Mouse (Mus musculus) 3134 (cell line): ENCODE results near the gene Haus3.
A peak's percentile ranks its signal among the peaks of the same experiment; 100 is the strongest.

Experiments used
- DNase-seq: peaks from one replicate; pipeline ENCODE4 v3.0.0-alpha.2; 2011; ENCODE audit warnings: low spot score; ENCODE audit not compliant: insufficient read length; ENCODE audit errors: extremely low read depth

The Haus3 gene

GRCm38 (mm10) chr5:34187601-34188316, 18.4 kb upstream of the Haus3 start, which contains the start of gene Mxd4:
Gene Mxd4, minus strand, starts transcription at chr5:34187720.
- DNase-seq: peak; percentile 98

DNA sequence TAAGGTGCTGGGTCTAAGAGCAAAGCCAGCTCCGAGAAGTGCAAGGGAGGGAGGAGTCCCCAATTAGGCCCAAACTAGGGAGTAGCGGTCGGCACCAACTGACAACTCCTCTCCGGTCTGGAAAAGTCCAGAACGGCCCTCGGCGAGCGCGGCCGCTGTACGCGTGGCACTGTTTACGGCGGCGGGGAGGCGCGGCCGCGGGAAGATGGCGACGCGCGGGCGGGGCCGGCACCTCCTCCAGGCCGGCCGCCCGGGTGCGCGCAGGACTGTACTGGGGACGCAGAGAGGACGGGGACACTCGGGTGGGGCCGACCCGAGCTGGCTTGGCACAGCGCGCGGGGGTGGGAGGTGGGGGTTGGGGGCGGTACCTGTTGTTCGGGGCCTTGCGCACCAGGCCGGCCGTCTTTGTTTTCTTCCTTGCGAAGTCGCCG, 17.6 kb upstream of the Haus3 start:
- peak; percentile 65 for DNase-seq

DNA sequence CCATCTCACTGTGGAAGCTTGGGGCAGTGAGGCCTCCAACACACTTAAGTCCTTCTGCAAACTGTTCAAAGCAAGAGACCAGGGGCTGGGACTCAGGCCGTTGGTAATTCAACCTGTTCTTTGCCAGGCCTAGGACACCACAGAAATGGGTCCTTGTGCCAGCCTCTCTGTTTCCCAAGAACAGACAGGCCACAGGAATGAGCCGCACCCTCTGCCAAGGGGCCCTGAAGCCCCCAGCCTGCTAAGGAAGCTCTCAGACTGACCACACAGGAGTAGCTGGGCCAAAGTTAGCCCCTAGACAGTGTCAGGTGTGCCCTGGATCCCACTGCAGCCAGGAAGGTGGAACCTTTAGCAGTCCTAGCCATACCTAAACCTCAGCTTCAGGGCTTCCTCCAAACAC, 17.1 kb upstream of the Haus3 start:
- DNase-seq: peak; percentile 40

DNA sequence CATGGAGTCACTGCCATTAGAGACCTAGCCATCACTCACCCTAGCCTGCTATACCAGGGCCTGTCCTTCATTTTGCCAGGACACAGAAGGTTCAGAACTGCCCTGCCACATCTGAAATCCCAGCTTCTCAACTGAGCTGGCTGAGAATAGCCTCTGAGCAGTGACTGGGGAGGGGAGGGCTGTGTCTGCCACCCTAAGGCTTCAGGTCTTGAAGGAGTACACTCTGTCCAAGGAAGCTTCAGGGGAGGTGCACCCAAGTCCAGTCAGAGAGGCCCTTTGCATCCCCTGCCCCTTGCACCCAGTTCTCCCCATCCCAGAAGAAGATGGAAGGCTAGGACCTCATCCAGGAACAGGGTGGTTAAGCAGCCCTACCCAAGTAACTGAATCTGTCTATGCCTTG, 16.5 kb upstream of the Haus3 start:
- no peak for DNase-seq

DNA sequence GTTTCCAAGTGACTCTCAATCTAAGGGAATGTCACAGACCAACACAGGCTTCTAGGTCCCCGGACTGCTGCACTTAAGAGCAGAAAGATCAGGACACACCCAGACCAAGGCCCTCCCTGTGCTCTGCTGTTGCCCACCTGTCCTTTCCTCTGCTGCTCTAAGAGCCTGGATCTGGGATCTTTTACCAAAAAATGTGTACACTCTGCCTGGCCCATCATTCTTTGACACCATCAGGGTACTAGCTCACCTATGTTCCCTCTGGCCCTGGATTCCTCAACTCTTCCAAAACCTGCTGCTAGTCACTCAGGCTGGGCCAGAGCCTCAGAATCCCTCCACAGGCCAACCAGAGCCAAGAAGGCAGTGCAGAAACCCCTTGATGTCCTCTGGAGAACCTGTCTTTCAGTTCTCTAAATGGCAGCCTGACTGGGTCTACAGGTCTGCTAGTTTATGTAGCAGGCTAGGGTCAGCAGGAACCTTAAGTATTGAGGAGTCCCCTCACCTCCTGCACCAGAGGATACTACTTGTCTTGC, 15.8 kb upstream of the Haus3 start:
- no peak for DNase-seq

DNA sequence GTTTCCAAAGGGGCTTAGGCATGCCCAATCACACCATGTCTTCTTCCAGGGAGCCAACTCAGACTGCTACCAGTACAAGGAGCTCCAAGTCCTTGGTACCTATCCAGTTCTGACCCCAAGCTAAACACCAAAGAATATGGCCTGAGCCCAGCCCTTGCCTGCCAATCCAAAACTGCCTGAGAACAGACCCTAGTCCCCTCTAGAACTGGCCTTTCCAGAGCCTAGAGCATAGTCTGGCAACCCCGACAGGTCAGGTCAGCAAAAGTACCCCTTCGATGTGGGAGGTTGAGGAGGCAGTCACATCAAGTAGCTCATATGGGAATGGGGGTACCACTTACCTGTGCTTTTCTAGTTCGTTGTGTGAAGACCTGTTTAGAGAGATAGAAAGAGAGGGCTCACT, 14.6 kb upstream of the Haus3 start:
- DNase-seq: no peak

GRCm38 (mm10) chr5:34183156-34183880, 14.0 kb upstream of the Haus3 start:
- no peak for DNase-seq

- no peak for DNase-seq
These were observed 13.2 kb upstream of the Haus3 start for GRCm38 (mm10) chr5:34182486-34182885.

DNA sequence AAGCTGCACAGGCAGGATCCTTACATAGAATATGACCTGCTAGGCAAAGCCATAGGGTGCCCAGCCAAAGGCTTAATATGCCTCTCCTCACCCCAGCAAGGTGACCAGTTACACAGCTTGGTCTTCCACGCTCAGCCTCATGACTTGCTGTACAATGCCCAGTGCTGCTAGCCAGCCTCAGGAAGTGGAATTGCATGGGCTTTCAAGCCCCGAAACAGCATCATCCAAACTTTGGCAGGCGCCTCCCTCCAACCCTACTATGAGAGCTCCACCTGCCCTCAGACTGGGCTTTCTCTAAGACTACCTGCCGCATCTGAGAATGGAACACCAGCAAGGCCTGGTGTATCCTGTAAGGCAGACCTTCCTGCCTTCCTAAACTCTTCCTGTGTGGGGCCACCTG, 8.5 kb upstream of the Haus3 start:
- no peak for DNase-seq

- DNase-seq: no peak
These were observed 7.8 kb upstream of the Haus3 start for GRCm38 (mm10) chr5:34177091-34177490.

DNA sequence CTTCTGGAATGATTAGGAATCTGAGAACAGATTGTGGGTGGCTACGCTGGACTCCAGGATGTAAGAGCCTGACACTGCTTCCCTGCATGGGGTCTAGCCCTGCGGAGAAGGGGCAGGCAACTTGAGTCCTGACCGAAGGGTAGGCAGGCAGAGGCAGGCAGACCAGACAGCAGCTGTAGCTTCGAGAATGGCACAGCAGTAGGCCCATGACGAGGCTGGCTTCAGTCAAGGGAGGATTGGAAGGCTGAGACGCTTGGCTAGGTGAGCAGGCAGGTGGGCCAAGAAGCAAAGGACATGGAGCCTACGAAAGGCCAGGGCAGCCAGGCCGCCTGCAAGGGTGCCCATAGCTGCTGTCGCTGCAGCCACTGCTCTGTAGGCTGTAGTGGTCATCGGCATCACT, 7.4 kb upstream of the Haus3 start:
- no peak for DNase-seq

GRCm38 (mm10) chr5:34175403-34175694, 6.0 kb upstream of the Haus3 start:
- DNase-seq: no peak

- no peak for DNase-seq
These were observed 5.4 kb upstream of the Haus3 start for GRCm38 (mm10) chr5:34174550-34175402.

DNA sequence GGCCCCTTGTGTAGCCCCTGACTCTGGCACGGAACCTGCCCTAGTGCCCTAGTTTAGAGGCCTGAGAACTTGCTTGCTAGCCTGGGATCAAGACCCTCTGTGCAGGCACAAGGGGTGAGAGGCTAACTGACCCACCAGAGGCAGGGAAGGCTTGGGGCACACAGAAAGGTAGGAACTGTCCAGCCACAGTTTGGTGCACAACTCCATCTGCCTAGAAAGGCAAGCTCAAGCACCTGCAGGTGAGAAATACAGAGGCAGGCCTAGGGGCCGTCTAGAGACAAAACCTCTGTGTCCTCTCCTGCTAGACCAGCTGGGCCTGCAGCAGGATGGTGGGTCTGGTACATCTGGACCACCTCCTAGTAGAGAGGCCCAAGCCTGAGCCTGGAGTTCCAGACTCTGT, 4.7 kb upstream of the Haus3 start:
- DNase-seq: no peak

DNA sequence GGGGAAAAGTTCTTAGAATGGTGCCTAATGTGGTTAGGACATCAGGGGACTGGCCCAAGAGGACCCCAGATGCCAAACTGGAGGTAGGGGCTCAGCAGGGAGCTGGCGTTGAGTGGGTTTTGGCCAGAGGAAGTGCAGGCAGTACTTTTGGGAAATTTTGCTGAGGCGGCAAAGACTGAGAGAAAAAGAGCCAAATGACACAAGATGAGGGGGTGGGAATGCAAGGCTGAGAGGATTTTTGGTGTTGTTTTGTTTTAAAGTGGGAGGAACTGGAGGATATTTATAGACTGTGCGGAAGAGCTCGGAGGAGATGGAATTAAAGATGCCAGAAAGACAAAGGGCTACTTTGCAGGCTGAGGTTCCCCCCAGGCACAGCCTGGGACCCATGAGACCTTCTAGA, 1.4 kb upstream of the Haus3 start:
- DNase-seq: no peak

- no peak for DNase-seq
These were observed 627 bp upstream of the Haus3 start for GRCm38 (mm10) chr5:34169954-34170353.

- DNase-seq: no peak
These were observed 1.5 kb downstream of the Haus3 start for GRCm38 (mm10) chr5:34167857-34168256.

DNA sequence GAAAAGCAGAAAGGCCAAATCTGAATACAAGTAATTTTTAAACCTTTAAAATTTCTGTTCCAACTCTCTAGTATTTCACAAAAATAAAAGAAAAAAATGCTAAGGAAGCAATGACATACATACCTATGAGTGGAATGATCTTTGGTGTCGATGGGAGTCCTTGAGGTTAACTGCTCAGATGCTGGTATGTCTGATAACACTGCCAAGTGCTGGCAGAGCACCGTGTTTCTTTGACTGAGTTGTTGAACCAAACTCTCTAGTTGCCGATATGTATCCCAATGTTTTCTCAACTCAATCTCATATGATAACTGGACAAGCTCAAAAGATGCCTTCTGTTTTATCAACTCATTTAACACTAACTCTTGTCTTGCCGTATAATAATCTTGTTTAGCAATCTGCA, 3.5 kb downstream of the Haus3 start:
- DNase-seq: no peak

- no peak for DNase-seq
These were observed 20.9 kb downstream of the Haus3 start for GRCm38 (mm10) chr5:34148476-34148875.

DNA sequence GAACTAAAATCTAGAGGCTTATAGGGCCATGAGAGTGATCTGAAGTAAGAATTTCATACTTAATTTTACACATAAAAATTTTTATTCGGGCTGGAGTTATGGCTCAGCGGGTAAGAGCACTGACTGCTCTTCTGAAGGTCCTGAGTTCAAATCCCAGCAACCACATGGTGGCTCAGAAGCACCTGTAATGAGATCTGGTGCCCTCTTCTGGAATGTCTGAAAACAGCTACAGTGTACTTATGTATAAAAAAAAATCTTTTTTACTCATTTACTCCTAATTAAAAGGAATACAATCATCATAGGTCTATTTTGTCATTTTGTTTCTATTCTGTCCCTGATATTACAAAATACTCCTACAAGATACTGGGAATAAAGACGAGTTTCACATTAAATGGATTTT, 21.8 kb downstream of the Haus3 start:
- no peak for DNase-seq

- no peak for DNase-seq
These were observed 29.6 kb downstream of the Haus3 start for GRCm38 (mm10) chr5:34139751-34140150.
